Comparison of ENCODE assay signal across 12 mouse cellular contexts in genomic region chr9:45841458-45841857, GRCm38 (mm10). TPM values are rescaled to one million over a fixed set of nuclear protein-coding genes. Genes with fewer than 3 reads are reported as not detected.
DNase-seq lines count a peak whose midpoint lies in the region; ATAC-seq and TF ChIP-seq lines count a peak whose summit lies in the region.
"Had no signal": no experiment of that assay in that cellular context is flagged by ENCODE, and none has a peak within 500 bp of the region (broad histone marks: within the 10 kb centered on the region; RNA-seq: fewer than 3 reads in every experiment).

No protein-coding gene starts in this region.

- TF ChIP-seq POLR2A in myocyte (IDR thresholded peaks at IDR 0.05; ENCODE audit: insufficient read length, low read depth) = no peak

- no peaks in the 10 kb centered on the region for H3K27me3 ChIP-seq in forebrain, embryonic 14.5 days (replicated peaks; ENCODE audit: control insufficient read depth, insufficient read depth, low read length)
- H3K27me3 ChIP-seq in forebrain, embryonic 16.5 days (replicated peaks; ENCODE audit: control insufficient read depth, insufficient read depth, low read length) = no peaks in the 10 kb centered on the region
- H3K27me3 ChIP-seq in kidney, embryonic 16.5 days (ENCODE audit: insufficient read depth, low read length) = no peaks in the 10 kb centered on the region
- no peaks in the 10 kb centered on the region for H3K27me3 ChIP-seq in hindbrain, embryonic 16.5 days (replicated peaks; ENCODE audit: control insufficient read depth, insufficient read depth, low read length)
- no peaks in the 10 kb centered on the region for H3K27me3 ChIP-seq in myocyte (ENCODE audit: control insufficient read depth, insufficient read depth, insufficient read length)
- H3K27me3 ChIP-seq: lung, embryonic 15.5 days had no signal

- no peak overlapping the region for H3K27ac ChIP-seq in forebrain, embryonic 14.5 days (ENCODE audit: low read depth, low read length)
- no peak overlapping the region for H3K27ac ChIP-seq in forebrain, embryonic 16.5 days (ENCODE audit: low read length)
- no peak overlapping the region for H3K27ac ChIP-seq in kidney, embryonic 16.5 days (ENCODE audit: low read length)
- no peak overlapping the region for H3K27ac ChIP-seq in hindbrain, embryonic 16.5 days (ENCODE audit: low read depth, low read length)
- H3K27ac ChIP-seq: lung, embryonic 15.5 days had no signal

- H3K4me3 ChIP-seq in forebrain, embryonic 14.5 days (ENCODE audit: low read depth, low read length) = no peak overlapping the region
- H3K4me3 ChIP-seq in forebrain, embryonic 16.5 days (replicated peaks; ENCODE audit: low read length) = no peak overlapping the region
- no peak overlapping the region for H3K4me3 ChIP-seq in kidney, embryonic 16.5 days (ENCODE audit: low read length)
- H3K4me3 ChIP-seq in hindbrain, embryonic 16.5 days (ENCODE audit: low read length) = no peak overlapping the region
- H3K4me3 ChIP-seq in myocyte = no peak overlapping the region
- H3K4me3 ChIP-seq: lung, embryonic 15.5 days had no signal

- H3K79me2 ChIP-seq in myocyte (ENCODE audit: control insufficient read depth, insufficient read depth) = peaks cover 43% of the 10 kb centered on the region

- H3K4me2 ChIP-seq in forebrain, embryonic 14.5 days (ENCODE audit: low read length) = peak overlapping the region; percentile 97; the same call in 1 of the 2 replicates
- H3K4me2 ChIP-seq in forebrain, embryonic 16.5 days (ENCODE audit: low read length) = no peak overlapping the region
- H3K4me2 ChIP-seq in kidney, embryonic 16.5 days (replicated peaks; ENCODE audit: low read depth, low read length) = peak overlapping the region; percentile 96
- H3K4me2 ChIP-seq in hindbrain, embryonic 16.5 days (ENCODE audit: low read length) = peak overlapping the region; percentile 96
- peak overlapping the region; percentile 83 for H3K4me2 ChIP-seq in myocyte (ENCODE audit: low read depth)

- no peak overlapping the region for H3K9ac ChIP-seq in forebrain, embryonic 14.5 days (ENCODE audit: low read length)
- no peak overlapping the region for H3K9ac ChIP-seq in forebrain, embryonic 16.5 days (replicated peaks; ENCODE audit: low read depth, low read length)
- H3K9ac ChIP-seq in kidney, embryonic 16.5 days (replicated peaks; ENCODE audit: low read length) = no peak overlapping the region
- no peak overlapping the region for H3K9ac ChIP-seq in hindbrain, embryonic 16.5 days (ENCODE audit: low read depth, low read length)
- H3K9ac ChIP-seq: lung, embryonic 15.5 days had no signal

- no peak for ATAC-seq in forebrain, embryonic 14.5 days
- no peak for ATAC-seq in forebrain, embryonic 16.5 days
- ATAC-seq in kidney, embryonic 16.5 days (ENCODE audit: low FRiP score, low TSS enrichment) = no peak
- no peak for ATAC-seq in hindbrain, embryonic 16.5 days

- H3K4me1 ChIP-seq in forebrain, embryonic 14.5 days (ENCODE audit: control insufficient read depth, insufficient read depth, low read length) = peaks cover 20% of the 10 kb centered on the region
- peaks cover 31% of the 10 kb centered on the region for H3K4me1 ChIP-seq in forebrain, embryonic 16.5 days (replicated peaks; ENCODE audit: control insufficient read depth, insufficient read depth, low read length)
- H3K4me1 ChIP-seq in kidney, embryonic 16.5 days (ENCODE audit: insufficient read depth, low read length) = peaks cover 32% of the 10 kb centered on the region
- H3K4me1 ChIP-seq in hindbrain, embryonic 16.5 days (ENCODE audit: control insufficient read depth, insufficient read depth, low read depth, low read length) = peaks cover 35% of the 10 kb centered on the region

- DNase-seq in forebrain, embryonic 14.5 days (ENCODE audit: low spot score) = no peak
- DNase-seq in kidney, postnatal 25 days = no peak
- no peak for DNase-seq in yolk sac, embryonic 10.5 days (ENCODE audit: low spot score)
- DNase-seq in lung, postnatal 10 days = no peak
- DNase-seq: adrenal gland, postnatal 14 days; cerebellum, adult 9-10 months; right cerebral cortex, adult 18-20 months had no signal

- 89% methylated on average over 6 of the region's 6 CpGs for WGBS in forebrain, embryonic 14.5 days
- 79% methylated on average over 6 of the region's 6 CpGs for WGBS in forebrain, embryonic 16.5 days
- 79% methylated on average over 6 of the region's 6 CpGs for WGBS in kidney, embryonic 16.5 days
- 77% methylated on average over 6 of the region's 6 CpGs for WGBS in hindbrain, embryonic 16.5 days

- H3K36me3 ChIP-seq in forebrain, embryonic 14.5 days (ENCODE audit: control insufficient read depth, insufficient read depth, low read length) = no peaks in the 10 kb centered on the region
- no peaks in the 10 kb centered on the region for H3K36me3 ChIP-seq in forebrain, embryonic 16.5 days (ENCODE audit: control insufficient read depth, insufficient read depth)
- H3K36me3 ChIP-seq in kidney, embryonic 16.5 days (ENCODE audit: insufficient read depth, low read length) = no peaks in the 10 kb centered on the region
- H3K36me3 ChIP-seq in hindbrain, embryonic 16.5 days (ENCODE audit: control insufficient read depth, insufficient read depth, low read length) = no peaks in the 10 kb centered on the region
- H3K36me3 ChIP-seq in myocyte (ENCODE audit: control insufficient read depth, insufficient read depth) = no peaks in the 10 kb centered on the region
- H3K36me3 ChIP-seq: lung, embryonic 15.5 days had no signal

- H3ac ChIP-seq in myocyte (ENCODE audit: control insufficient read depth, insufficient read length) = no peak overlapping the region

- no peaks in the 10 kb centered on the region for H3K9me3 ChIP-seq in forebrain, embryonic 14.5 days (replicated peaks; ENCODE audit: control insufficient read depth, low read length)
- no peaks in the 10 kb centered on the region for H3K9me3 ChIP-seq in forebrain, embryonic 16.5 days (ENCODE audit: control insufficient read depth, low read length)
- no peaks in the 10 kb centered on the region for H3K9me3 ChIP-seq in kidney, embryonic 16.5 days (ENCODE audit: low read length)
- H3K9me3 ChIP-seq in hindbrain, embryonic 16.5 days (ENCODE audit: control insufficient read depth, low read length) = no peaks in the 10 kb centered on the region
- H3K9me3 ChIP-seq: lung, embryonic 15.5 days had no signal

TF ChIP-seq in myocyte, 11 proteins besides CTCF, POLR2A, EP300 and RAD21:
- TF ChIP-seq TCF3 (IDR thresholded peaks at IDR 0.05; ENCODE audit: insufficient read length, low read depth) (no peak), POLR2AphosphoS2 (IDR thresholded peaks at IDR 0.05; ENCODE audit: insufficient read length, low read depth) (no peak), MYOD1 (IDR thresholded peaks at IDR 0.05; ENCODE audit: control insufficient read depth in 1 of 3, insufficient read length in 2 of 3, low read depth in 2 of 3) (no peak), SRF (IDR thresholded peaks at IDR 0.05; ENCODE audit: control insufficient read depth, insufficient read length, low read depth) (no peak), E2F4 (IDR thresholded peaks at IDR 0.05; ENCODE audit: insufficient read depth) (no peak), MYOG (IDR thresholded peaks at IDR 0.05; ENCODE audit: control insufficient read depth in 1 of 3, insufficient read depth in 1 of 3, insufficient read length in 2 of 3, low read depth in 2 of 3) (no peak), MAX (IDR thresholded peaks at IDR 0.05; ENCODE audit: low read depth) (no peak), USF1 (IDR thresholded peaks at IDR 0.05; ENCODE audit: low read depth) (no peak)

RNA-seq across cellular contexts. Expression of gene Bace1, which starts 3.1 kb away (rescaled TPM):
- polyA plus RNA-seq in forebrain, embryonic 14.5 days (2014; fragmentation: Nextera tagmentation; extraction: Ambion mirVana) = 26.7 and 35.9 TPM in 2 replicates
- polyA plus RNA-seq in forebrain, embryonic 16.5 days (2015; fragmentation: Nextera tagmentation; extraction: Ambion mirVana) = 46.9 and 51.7 TPM in 2 replicates
- polyA plus RNA-seq in kidney, embryonic 16.5 days (2015; fragmentation: Nextera tagmentation; extraction: Ambion mirVana) = 35.2 and 38.8 TPM in 2 replicates
- polyA plus RNA-seq in hindbrain, embryonic 16.5 days (2015; fragmentation: Nextera tagmentation; extraction: Ambion mirVana) = 42.9 and 52.0 TPM in 2 replicates
- polyA plus RNA-seq in myocyte (2012; fragmentation: generic; extraction: Trizol) = 14.5 TPM

RNA-seq across cellular contexts. Expression of gene Cep164, which starts 13.0 kb away (rescaled TPM):
- 7.7 and 8.9 TPM in 2 replicates for polyA plus RNA-seq in forebrain, embryonic 14.5 days (2014; fragmentation: Nextera tagmentation; extraction: Ambion mirVana)
- polyA plus RNA-seq in forebrain, embryonic 16.5 days (2015; fragmentation: Nextera tagmentation; extraction: Ambion mirVana) = 11.6 and 17.9 TPM in 2 replicates
- polyA plus RNA-seq in kidney, embryonic 16.5 days (2015; fragmentation: Nextera tagmentation; extraction: Ambion mirVana) = 24.1 and 31.1 TPM in 2 replicates
- 12.2 TPM in 2 replicates for polyA plus RNA-seq in hindbrain, embryonic 16.5 days (2015; fragmentation: Nextera tagmentation; extraction: Ambion mirVana)
- polyA plus RNA-seq in myocyte (2012; fragmentation: generic; extraction: Trizol) = 7.7 TPM
